Mouse (Mus musculus) olfactory bulb, adult 2 months (tissue): ENCODE data around the gene Qdpr. TPM values are rescaled to one million over a fixed set of nuclear protein-coding genes. Genes with fewer than 3 reads are reported as not detected.

Experiments used
- H3K27ac ChIP-seq: fragments of 200-500 bp; 2 replicates; pipeline ENCODE4 v1.5.1; 2012; ENCODE audit warnings: low read depth, low read length; ENCODE audit not compliant: insufficient read depth
- H3K4me1 ChIP-seq: fragments of 200-500 bp; 2 replicates; pipeline ENCODE4 v1.6.1; 2012; ENCODE audit warnings: low read length; ENCODE audit not compliant: control insufficient read depth, insufficient read depth
- H3K4me3 ChIP-seq: fragments of 200-500 bp; 2 replicates; pipeline ENCODE4 v1.5.1; 2012; ENCODE audit warnings: mild to moderate bottlenecking, low read depth, low read length, moderate library complexity; ENCODE audit not compliant: insufficient read depth
- CTCF ChIP-seq: fragments of 200-500 bp; IDR thresholded peaks from 2 replicates; pipeline ENCODE4 v1.5.1; 2012; ENCODE audit warnings: low read depth, mild to moderate bottlenecking, low read length, moderate library complexity; ENCODE audit not compliant: insufficient read depth
- POLR2A ChIP-seq: fragments of 200-500 bp; IDR thresholded peaks from 2 replicates; pipeline ENCODE4 v1.6.1; 2012; ENCODE audit warnings: mild to moderate bottlenecking, low read depth, low read length, moderate library complexity; ENCODE audit not compliant: insufficient read depth
- WGBS: fragments of 180-500 bp; shearing (Covaris S2); methylation state at CpG from one replicate; pipeline ENCODE4 v1.1.7; 2018; 5-methylcytosine and 5-hydroxymethylcytosine counted together
- polyA plus RNA-seq: library from polyadenylated mRNA; stranded (reverse); fragments of >200 nt; gene quantifications from 2 replicates; pipeline ENCODE4 v1.2.4, GENCODE M21; 2012; ENCODE audit warnings: low replicate concordance; ENCODE audit not compliant: missing spikeins, insufficient read depth, insufficient read length

The Qdpr gene
- polyA plus RNA-seq, result not detected in 2 replicates

DNA sequence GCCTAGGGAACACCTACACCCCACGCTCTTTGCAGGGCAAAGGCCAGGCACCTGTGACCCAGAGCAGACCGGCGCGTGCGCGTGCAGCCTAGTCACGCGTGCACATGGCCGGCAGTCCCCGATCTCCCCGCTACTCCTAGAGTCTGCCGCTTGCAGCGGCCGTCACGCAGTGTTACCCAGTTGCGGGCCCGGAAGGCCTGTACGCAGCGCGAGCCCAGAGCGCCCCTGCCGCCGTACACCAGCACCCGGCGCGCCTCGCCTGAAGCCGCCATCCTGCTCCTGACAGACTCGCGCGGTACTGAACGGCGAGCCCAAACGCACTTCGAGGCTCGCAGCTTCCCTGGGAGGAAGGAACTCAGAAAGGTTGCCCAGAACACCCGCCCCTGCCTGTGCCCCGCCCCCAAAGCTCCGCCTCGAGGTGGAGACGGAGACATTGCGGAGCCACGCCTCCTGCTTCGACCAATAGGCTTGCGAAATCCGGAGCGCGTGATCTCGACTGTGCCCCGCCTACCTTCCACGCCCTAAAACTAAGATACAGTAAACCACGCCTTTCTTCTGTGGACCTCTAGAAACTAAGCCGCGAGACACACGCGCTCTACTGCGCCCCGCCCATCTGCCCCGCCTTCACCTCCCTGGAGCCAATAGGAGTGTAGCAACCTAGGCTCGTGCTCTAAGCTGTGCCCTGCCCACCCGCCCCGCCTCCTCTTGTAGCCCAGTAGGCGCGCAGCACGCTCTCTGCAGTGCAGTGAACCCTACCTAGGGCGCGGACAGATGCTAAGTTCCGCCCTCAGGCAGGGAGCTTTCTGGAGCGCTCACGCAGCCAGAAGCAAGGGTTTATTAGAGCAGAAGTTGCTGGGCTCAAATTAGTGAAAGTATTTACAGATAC lies at the start of gene Qdpr:
Gene Qdpr (minus strand): TSS at position 406 of the 886 bp plus-strand sequence.
- H3K4me3 ChIP-seq, result peak within 1 kb of the TSS; percentile 66
- no peak for TF ChIP-seq CTCF
- peak; percentile 26 for TF ChIP-seq POLR2A
- H3K4me1 ChIP-seq, result peaks cover 12% of the 10 kb centered on the region; the same call in 1 of the 2 replicates
- 0 out of 2 replicates have a peak within 1 kb of the TSS, but pooled peaks have one; percentile 10 for H3K27ac ChIP-seq
- WGBS, result under 1% methylated on average over 70 of the region's 70 CpGs

- H3K27ac ChIP-seq, result no peak overlapping the region
- no peak for TF ChIP-seq POLR2A
- no peak for TF ChIP-seq CTCF
- peaks cover 11% of the 10 kb centered on the region for H3K4me1 ChIP-seq
- WGBS, result 63% methylated on average over 5 of the region's 5 CpGs
- H3K4me3 ChIP-seq, result no peak overlapping the region
Observed at GRCm38 (mm10) chr5:45497564-45497963, 47.5 kb upstream of the Qdpr start.

- H3K27ac ChIP-seq, result no peak overlapping the region
- WGBS, result 55% methylated on average over 12 of the region's 12 CpGs
- no peak overlapping the region for H3K4me3 ChIP-seq
- no peak for TF ChIP-seq CTCF
- no peak for TF ChIP-seq POLR2A
- H3K4me1 ChIP-seq, result peaks cover 13% of the 10 kb centered on the region
Observed at GRCm38 (mm10) chr5:45496930-45497550, 47.0 kb upstream of the Qdpr start.

DNA sequence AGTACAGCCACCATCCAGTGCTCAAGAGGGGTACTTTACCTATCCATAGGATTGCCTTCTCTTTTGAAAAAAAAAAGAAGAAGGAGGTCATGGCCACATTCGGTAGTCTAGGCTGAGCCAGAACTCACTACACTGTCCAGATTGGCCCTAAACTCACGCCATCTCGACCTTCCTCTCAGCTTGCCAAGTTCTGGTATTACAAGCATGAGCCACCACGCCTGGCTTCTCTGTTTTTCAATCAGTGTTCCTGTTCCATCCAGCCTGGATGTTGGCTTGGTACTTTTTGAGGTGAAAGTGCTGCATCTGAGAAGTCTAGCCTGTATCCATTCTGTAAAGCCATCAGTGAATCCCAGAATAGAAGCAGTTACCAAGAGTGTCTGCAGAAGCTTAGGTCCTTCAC lies 46.4 kb upstream of the Qdpr start:
- WGBS, result 71% methylated on average over 4 of the region's 4 CpGs
- H3K27ac ChIP-seq, result no peak overlapping the region

GRCm38 (mm10) chr5:45496042-45496441 lies 46.0 kb upstream of the Qdpr start:
- Histone ChIP-seq H3K27ac (no peak overlapping the region), H3K4me1 (peaks cover 13% of the 10 kb centered on the region), H3K4me3 (no peak overlapping the region)
- no peak for TF ChIP-seq CTCF

More for the DNA sequence above, 46.4 kb upstream of the Qdpr start:
- H3K4me1 ChIP-seq, result peaks cover 13% of the 10 kb centered on the region
- H3K4me3 ChIP-seq, result no peak overlapping the region
- TF ChIP-seq POLR2A, result no peak
- no peak for TF ChIP-seq CTCF

DNA sequence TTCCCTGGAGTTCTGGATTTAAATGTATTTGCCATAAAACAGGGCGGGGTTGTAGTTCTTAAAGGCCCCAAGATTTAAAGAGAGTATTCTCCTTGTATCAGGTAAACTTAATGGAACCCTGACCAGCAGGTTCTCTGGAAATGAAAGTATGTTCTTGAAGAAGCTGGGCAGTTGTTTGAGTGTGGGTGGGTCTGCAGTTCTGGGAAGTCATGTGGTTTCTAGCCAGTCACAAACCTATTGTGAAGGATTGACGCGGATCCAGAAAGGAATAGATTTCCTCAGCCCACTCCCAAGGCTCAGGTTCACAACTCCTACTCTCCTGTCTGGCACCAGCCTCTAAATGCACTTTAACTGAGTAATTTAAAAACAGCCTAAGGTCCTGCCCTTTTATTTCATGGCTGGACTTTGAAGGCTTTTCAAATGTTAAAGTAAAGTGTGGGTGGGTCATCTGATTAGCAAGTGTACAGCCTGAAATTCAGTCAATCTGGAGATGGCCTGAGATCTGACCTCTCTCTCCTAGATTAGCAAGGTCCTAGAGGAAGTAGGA lies 45.5 kb upstream of the Qdpr start:
- Histone ChIP-seq H3K27ac (no peak overlapping the region), H3K4me1 (peaks cover 13% of the 10 kb centered on the region), H3K4me3 (no peak overlapping the region)
- 83% methylated on average over 3 of the region's 3 CpGs for WGBS
- TF ChIP-seq CTCF, result no peak
- no peak for TF ChIP-seq POLR2A

DNA sequence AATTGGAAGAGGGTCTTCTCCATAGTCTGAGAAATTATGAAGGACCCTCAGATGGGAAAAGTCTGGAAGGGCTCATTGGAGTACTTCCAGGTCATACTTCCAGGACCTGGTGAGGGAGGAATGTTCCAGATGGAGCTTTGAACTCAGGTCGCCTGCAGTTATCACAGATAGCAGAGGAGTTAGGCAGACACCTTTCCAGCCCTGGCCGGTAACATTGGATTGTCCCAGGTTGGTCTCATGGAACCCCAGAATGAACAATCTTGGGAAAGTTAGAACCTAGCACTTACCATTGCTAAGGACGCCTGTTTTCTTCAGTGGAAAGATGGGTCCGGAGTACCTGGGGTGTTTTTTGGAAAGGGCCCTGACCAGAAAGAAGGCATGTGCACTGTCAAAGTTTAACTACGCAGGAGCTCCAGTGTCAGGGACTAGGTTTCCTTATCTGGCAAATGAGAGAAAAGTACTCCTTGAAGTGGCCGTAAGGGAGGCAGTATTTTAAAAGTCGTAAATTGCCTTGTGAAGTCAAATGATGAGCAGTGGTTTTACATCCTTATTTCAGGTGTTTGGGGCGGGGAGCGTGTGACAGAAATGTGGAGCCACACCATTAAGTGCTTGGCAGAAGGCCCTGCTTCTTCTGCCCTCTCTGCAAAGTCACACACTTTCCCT lies 44.2 kb upstream of the Qdpr start:
- H3K4me1 ChIP-seq, result peaks cover 13% of the 10 kb centered on the region
- no peak overlapping the region for H3K27ac ChIP-seq
- 78% methylated on average over 9 of the region's 9 CpGs for WGBS
- TF ChIP-seq POLR2A (no peak), CTCF (no peak)
- peak overlapping the region; percentile 81; the same call in 1 of the 2 replicates for H3K4me3 ChIP-seq

DNA sequence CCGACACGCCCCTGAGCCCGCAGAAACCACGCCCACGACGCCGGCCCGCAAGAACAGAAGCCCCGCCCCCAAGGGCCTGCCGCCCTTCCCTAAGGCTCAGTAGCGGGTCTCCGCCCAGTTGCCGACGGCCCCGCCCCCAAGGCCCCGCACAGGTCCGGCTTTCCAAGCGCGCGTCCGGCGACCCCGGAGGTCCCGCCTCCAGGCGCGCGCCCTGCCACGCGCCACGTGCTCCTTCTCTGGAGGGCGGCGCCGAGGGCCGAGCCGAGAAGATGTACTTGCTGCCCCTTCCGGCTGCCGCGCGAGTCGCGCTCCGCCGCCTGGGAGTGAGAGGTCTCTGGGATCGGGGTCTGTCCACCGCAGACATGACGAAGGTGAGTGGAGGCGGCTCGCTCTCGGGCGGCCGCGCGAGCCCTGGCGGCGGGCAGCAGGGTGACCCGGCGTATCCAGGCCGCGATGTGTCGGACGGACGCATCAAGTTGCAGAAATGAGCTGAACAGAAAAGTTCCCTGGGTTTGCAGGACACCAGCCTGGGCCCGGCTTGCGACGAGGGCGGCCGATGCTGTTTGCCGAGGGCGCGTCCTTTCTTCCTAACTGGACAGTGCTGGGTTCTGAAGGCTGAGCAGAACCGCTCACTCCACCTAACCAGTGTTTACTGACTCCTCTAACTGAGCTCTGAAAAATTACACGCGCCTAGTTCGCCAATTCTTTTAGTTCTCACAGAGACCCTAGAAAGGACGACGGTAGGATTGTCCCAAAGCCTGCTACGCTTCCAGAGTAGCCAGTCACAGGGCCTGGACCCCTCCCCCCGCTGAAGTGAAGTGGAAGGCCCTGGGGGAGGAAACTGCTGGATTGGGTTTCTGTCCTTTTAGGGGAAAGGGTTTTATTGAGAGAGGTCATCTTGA lies 43.4 kb upstream of the Qdpr start, which contains the start of gene Lap3:
Gene Lap3 (plus strand): TSS at position 184 of the 902 bp plus-strand sequence.
- Histone ChIP-seq H3K4me3 (peak within 1 kb of the TSS; percentile 81), H3K4me1 (peaks cover 13% of the 10 kb centered on the region), H3K27ac (no peak within 1 kb of the TSS; the same call in 1 of the 2 replicates)
- no peak; the same call in 1 of the 2 replicates for TF ChIP-seq CTCF
- TF ChIP-seq POLR2A, result peak; percentile 36; the same call in 1 of the 2 replicates
- 1% methylated on average over 78 of the region's 78 CpGs for WGBS
